Mouse (Mus musculus) ES-CJ7 (cell line): ENCODE measurements around the gene Olfr672.
"Not testable (repeated sequence)": the region's sequence is repeated elsewhere in the genome, so short reads cannot be mapped to it uniquely, and the experiment has no call there.

Experiments
- DNase-seq: peaks from one replicate; pipeline ENCODE4 v3.0.0; 2011; ENCODE audit warnings: low read depth, low spot score

The Olfr672 gene

GRCm38 (mm10) chr7:105001929-105002328, at the start of gene Olfr672:
Olfr672 (minus strand) TSS chr7:105002029.
- no peak for DNase-seq

- peak; percentile 46 for DNase-seq
Observed at GRCm38 (mm10) chr7:105033836-105034235, 32.0 kb upstream of the Olfr672 start.

GRCm38 (mm10) chr7:105032398-105032797, 30.6 kb upstream of the Olfr672 start, which contains the start of gene Olfr676:
Olfr676 (plus strand) TSS chr7:105032698.
- no peak for DNase-seq

- DNase-seq: no peak
Observed at GRCm38 (mm10) chr7:105028360-105028759, 26.5 kb upstream of the Olfr672 start, which contains the start of gene Olfr675. Olfr675 (minus strand) TSS chr7:105028460.

GRCm38 (mm10) chr7:105022530-105022929, 20.7 kb upstream of the Olfr672 start:
- DNase-seq: peak; percentile 17

GRCm38 (mm10) chr7:104979026-104979425, 22.8 kb downstream of the Olfr672 start, which contains the start of gene Olfr671:
Olfr671 (minus strand) TSS chr7:104979126.
- no peak for DNase-seq

- DNase-seq: not testable (repeated sequence)
Observed at GRCm38 (mm10) chr7:104972507-104972906, 29.3 kb downstream of the Olfr672 start.

- no peak for DNase-seq
Observed at GRCm38 (mm10) chr7:104962520-104962919, 39.3 kb downstream of the Olfr672 start, which contains the start of gene Olfr670. Olfr670 (minus strand) TSS chr7:104962620.

- DNase-seq: peak; percentile 17
Observed at GRCm38 (mm10) chr7:104950234-104950633, 51.6 kb downstream of the Olfr672 start.
